Mouse (Mus musculus): ENCODE measurements around the gene Znrf3.

Znrf3 gene

GRCm38 (mm10) chr11:5398301-5399053, 46.2 kb downstream of the Znrf3 start:
- no peak for DNase-seq (ENCODE audit: low spot score)

GRCm38 (mm10) chr11:5390969-5391831, 53.4 kb downstream of the Znrf3 start:
- DNase-seq (ENCODE audit: low spot score) = no peak

GRCm38 (mm10) chr11:5382652-5383051, 62.0 kb downstream of the Znrf3 start:
- DNase-seq (ENCODE audit: low spot score) = no peak

- peak; percentile 15 for DNase-seq (ENCODE audit: low spot score)
These were observed 63.4 kb downstream of the Znrf3 start for GRCm38 (mm10) chr11:5381226-5381625.

- DNase-seq (ENCODE audit: low spot score) = peak; percentile 7
These were observed 64.4 kb downstream of the Znrf3 start for GRCm38 (mm10) chr11:5380275-5380674.

- DNase-seq (ENCODE audit: low spot score) = no peak
These were observed 75.5 kb downstream of the Znrf3 start for GRCm38 (mm10) chr11:5369176-5369575.

GRCm38 (mm10) chr11:5368492-5368891, 76.2 kb downstream of the Znrf3 start:
- DNase-seq (ENCODE audit: low spot score) = no peak

GRCm38 (mm10) chr11:5355266-5355764, 89.3 kb downstream of the Znrf3 start:
- DNase-seq (ENCODE audit: low spot score) = no peak

- peak; percentile 25 for DNase-seq (ENCODE audit: low spot score)
These were observed 89.9 kb downstream of the Znrf3 start for GRCm38 (mm10) chr11:5354753-5355152.

- DNase-seq (ENCODE audit: low spot score) = no peak
These were observed 91.6 kb downstream of the Znrf3 start for GRCm38 (mm10) chr11:5353032-5353431.

- no peak for DNase-seq (ENCODE audit: low spot score)
These were observed 95.2 kb downstream of the Znrf3 start for GRCm38 (mm10) chr11:5349483-5349882.

- no peak for DNase-seq (ENCODE audit: low spot score)
These were observed 97.6 kb downstream of the Znrf3 start for GRCm38 (mm10) chr11:5346845-5347640.

- no peak for DNase-seq (ENCODE audit: low spot score)
These were observed 100.9 kb downstream of the Znrf3 start for GRCm38 (mm10) chr11:5343748-5344147.

- no peak for DNase-seq (ENCODE audit: low spot score)
These were observed 104.9 kb downstream of the Znrf3 start for GRCm38 (mm10) chr11:5339732-5340131.

- no peak for DNase-seq (ENCODE audit: low spot score)
These were observed 107.8 kb downstream of the Znrf3 start for GRCm38 (mm10) chr11:5336852-5337251.

- no peak for DNase-seq (ENCODE audit: low spot score)
These were observed 108.4 kb downstream of the Znrf3 start for GRCm38 (mm10) chr11:5336269-5336668.

- no peak for DNase-seq (ENCODE audit: low spot score)
These were observed 113.8 kb downstream of the Znrf3 start for GRCm38 (mm10) chr11:5330851-5331250.

- DNase-seq (ENCODE audit: low spot score) = no peak
These were observed 117.0 kb downstream of the Znrf3 start for GRCm38 (mm10) chr11:5327693-5328092.

- DNase-seq (ENCODE audit: low spot score) = no peak
These were observed 118.4 kb downstream of the Znrf3 start for GRCm38 (mm10) chr11:5326252-5326651.

- DNase-seq (ENCODE audit: low spot score) = no peak
These were observed 119.4 kb downstream of the Znrf3 start for GRCm38 (mm10) chr11:5325217-5325616.

GRCm38 (mm10) chr11:5324296-5324695, 120.4 kb downstream of the Znrf3 start:
- DNase-seq (ENCODE audit: low spot score) = no peak

- DNase-seq (ENCODE audit: low spot score) = no peak
These were observed 123.0 kb downstream of the Znrf3 start for GRCm38 (mm10) chr11:5321687-5322086.

All from urinary bladder, postnatal 14 days (tissue).